Mouse (Mus musculus) CH12.LX (cell line): ENCODE measurements around the gene Ttll13.

Experiments used
- CTCF ChIP-seq, 2 experiments: IDR thresholded peaks in 1 of 2; conservative IDR thresholded peaks in 1 of 2; 2 replicates each; pipeline ENCODE4 v1.5.1; 2011 to 2012; ENCODE audit warnings: low read depth in 2 of 2, low read length in 2 of 2, improper control_type of control experiment in 1 of 2, inconsistent platforms in 1 of 2, mild to moderate bottlenecking in 1 of 2, moderate library complexity in 1 of 2
- KAT2A ChIP-seq: IDR thresholded peaks from 2 replicates; pipeline ENCODE4 v1.6.1; 2012; ENCODE audit warnings: low read length, improper control_type of control experiment, inconsistent platforms; ENCODE audit not compliant: insufficient replicate concordance
- MYC ChIP-seq: IDR thresholded peaks from 2 replicates; pipeline ENCODE4 v1.6.1; 2011; ENCODE audit warnings: low read depth, mild to moderate bottlenecking, improper control_type of control experiment, low read length
- NRF1 ChIP-seq: IDR thresholded peaks from 2 replicates; pipeline ENCODE4 v1.6.1; 2014; ENCODE audit warnings: low read depth, mild to moderate bottlenecking, inconsistent platforms, low read length, improper control_type of control experiment, moderate library complexity
- RAD21 ChIP-seq: IDR thresholded peaks from 2 replicates; pipeline ENCODE4 v1.6.1; 2011; ENCODE audit warnings: low read depth, mild to moderate bottlenecking, low read length, improper control_type of control experiment, moderate library complexity
- ZKSCAN1 ChIP-seq: IDR thresholded peaks from 2 replicates; pipeline ENCODE4 v1.6.1; 2012; ENCODE audit warnings: low read depth, inconsistent platforms, low read length, improper control_type of control experiment, borderline replicate concordance

- TF ChIP-seq KAT2A = no peak
- no peak for TF ChIP-seq RAD21
- no peak for TF ChIP-seq ZKSCAN1
- TF ChIP-seq CTCF (conservative IDR thresholded peaks at IDR 0.05 in 1 of 2, IDR thresholded peaks at IDR 0.05 in 1 of 2; ENCODE audit: low read depth in 2 of 2, low read length in 2 of 2) = no peak
- TF ChIP-seq MYC = no peak
- TF ChIP-seq NRF1 = no peak
These were observed 48.8 kb downstream of the Ttll13 start for GRCm38 (mm10) chr7:80294764-80295648.
